Mouse (Mus musculus): ENCODE data around the gene Ddost. TPM values are rescaled to one million over a fixed set of nuclear protein-coding genes. Genes with fewer than 3 reads are reported as not detected.
A peak's percentile ranks its signal among the peaks of the same experiment; 100 is the strongest.

Gene Ddost
- polyA plus RNA-seq, 1 experiment: 204 TPM

DNA sequence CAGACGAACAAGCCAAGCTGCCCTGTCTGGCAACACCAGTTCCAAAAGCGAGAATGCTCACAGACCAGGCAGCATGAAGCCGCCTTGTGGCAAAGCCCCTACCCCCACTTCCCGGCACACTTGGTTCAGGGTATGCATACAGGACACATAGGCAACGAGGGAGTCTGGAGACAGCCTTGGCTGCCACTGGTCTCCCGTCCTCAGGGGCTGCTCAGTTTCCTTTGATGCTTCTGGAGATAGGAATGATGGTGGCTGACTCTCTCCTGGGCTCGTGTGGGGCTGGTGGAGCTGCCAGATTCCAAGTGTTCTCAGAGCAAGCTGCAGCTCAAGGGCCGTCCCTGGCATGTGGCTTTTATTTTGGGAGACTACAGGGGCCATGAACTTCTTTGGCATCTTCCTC lies 36.9 kb downstream of the Ddost start:
- no peaks in the 10 kb centered on the region for H3K36me3 ChIP-seq (ENCODE audit: control insufficient read depth, insufficient read depth)
- TF ChIP-seq USF1 (IDR thresholded peaks at IDR 0.05; ENCODE audit: low read depth): no peak
- no peak for TF ChIP-seq MAX (IDR thresholded peaks at IDR 0.05)
- TF ChIP-seq CEBPB (IDR thresholded peaks at IDR 0.05; ENCODE audit: low read depth): no peak
- no peak for TF ChIP-seq CTCF (IDR thresholded peaks at IDR 0.05; ENCODE audit: control insufficient read depth, insufficient read depth, insufficient read length)
- no peak for TF ChIP-seq MYOG (IDR thresholded peaks at IDR 0.05; ENCODE audit: control insufficient read depth, extremely low read depth, insufficient read length)
- no peak for TF ChIP-seq MYOD1 (IDR thresholded peaks at IDR 0.05; ENCODE audit: control insufficient read depth, insufficient read length, low read depth)
- no peak for TF ChIP-seq FOSL1 (IDR thresholded peaks at IDR 0.05; ENCODE audit: insufficient read depth, low read length, poor library complexity, severe bottlenecking)
- no peaks in the 10 kb centered on the region for H3K79me2 ChIP-seq (ENCODE audit: control insufficient read depth, insufficient read depth)
- no peaks in the 10 kb centered on the region for H3K27me3 ChIP-seq (ENCODE audit: control insufficient read depth, insufficient read depth, insufficient read length)
- H3ac ChIP-seq (ENCODE audit: control insufficient read depth, insufficient read length, low read depth): no peak overlapping the region
- no peak overlapping the region for H3K4me3 ChIP-seq (ENCODE audit: insufficient read depth, poor library complexity, severe bottlenecking)
- no peaks in the 10 kb centered on the region for H3K79me3 ChIP-seq (ENCODE audit: low read depth)

GRCm38 (mm10) chr4:138342048-138342447 lies 37.5 kb downstream of the Ddost start:
- TF ChIP-seq MAX (IDR thresholded peaks at IDR 0.05) (no peak), CEBPB (IDR thresholded peaks at IDR 0.05; ENCODE audit: low read depth) (no peak), USF1 (IDR thresholded peaks at IDR 0.05; ENCODE audit: low read depth) (no peak), MYOG (IDR thresholded peaks at IDR 0.05; ENCODE audit: control insufficient read depth, extremely low read depth, insufficient read length) (no peak), CTCF (IDR thresholded peaks at IDR 0.05; ENCODE audit: control insufficient read depth, insufficient read depth, insufficient read length) (no peak), MYOD1 (IDR thresholded peaks at IDR 0.05; ENCODE audit: control insufficient read depth, insufficient read length, low read depth) (no peak), FOSL1 (IDR thresholded peaks at IDR 0.05; ENCODE audit: insufficient read depth, low read length, poor library complexity, severe bottlenecking) (no peak)
- Histone ChIP-seq H3K4me3 (ENCODE audit: insufficient read depth, poor library complexity, severe bottlenecking) (no peak overlapping the region), H3K27me3 (ENCODE audit: control insufficient read depth, insufficient read depth, insufficient read length) (no peaks in the 10 kb centered on the region), H3K79me2 (ENCODE audit: control insufficient read depth, insufficient read depth) (no peaks in the 10 kb centered on the region), H3K36me3 (ENCODE audit: control insufficient read depth, insufficient read depth) (no peaks in the 10 kb centered on the region), H3K79me3 (ENCODE audit: low read depth) (no peaks in the 10 kb centered on the region), H3ac (ENCODE audit: control insufficient read depth, insufficient read length, low read depth) (no peak overlapping the region)

GRCm38 (mm10) chr4:138342778-138343177 lies 38.2 kb downstream of the Ddost start:
- Histone ChIP-seq H3K4me3 (ENCODE audit: insufficient read depth, poor library complexity, severe bottlenecking) (no peak overlapping the region), H3K79me3 (ENCODE audit: low read depth) (no peaks in the 10 kb centered on the region), H3K27me3 (ENCODE audit: control insufficient read depth, insufficient read depth, insufficient read length) (no peaks in the 10 kb centered on the region), H3K79me2 (ENCODE audit: control insufficient read depth, insufficient read depth) (no peaks in the 10 kb centered on the region), H3ac (ENCODE audit: control insufficient read depth, insufficient read length, low read depth) (peak overlapping the region; percentile 35), H3K36me3 (ENCODE audit: control insufficient read depth, insufficient read depth) (no peaks in the 10 kb centered on the region)
- TF ChIP-seq MYOD1 (IDR thresholded peaks at IDR 0.05; ENCODE audit: control insufficient read depth, insufficient read length, low read depth): no peak
- no peak for TF ChIP-seq MAX (IDR thresholded peaks at IDR 0.05)
- TF ChIP-seq USF1 (IDR thresholded peaks at IDR 0.05; ENCODE audit: low read depth): no peak
- no peak for TF ChIP-seq CEBPB (IDR thresholded peaks at IDR 0.05; ENCODE audit: low read depth)
- no peak for TF ChIP-seq FOSL1 (IDR thresholded peaks at IDR 0.05; ENCODE audit: insufficient read depth, low read length, poor library complexity, severe bottlenecking)
- no peak for TF ChIP-seq CTCF (IDR thresholded peaks at IDR 0.05; ENCODE audit: control insufficient read depth, insufficient read depth, insufficient read length)
- TF ChIP-seq MYOG (IDR thresholded peaks at IDR 0.05; ENCODE audit: control insufficient read depth, extremely low read depth, insufficient read length): no peak

GRCm38 (mm10) chr4:138343341-138343837 lies 38.9 kb downstream of the Ddost start:
- no peak overlapping the region for H3K4me3 ChIP-seq (ENCODE audit: insufficient read depth, poor library complexity, severe bottlenecking)
- H3ac ChIP-seq (ENCODE audit: control insufficient read depth, insufficient read length, low read depth): no peak overlapping the region
- no peaks in the 10 kb centered on the region for H3K27me3 ChIP-seq (ENCODE audit: control insufficient read depth, insufficient read depth, insufficient read length)
- no peaks in the 10 kb centered on the region for H3K79me3 ChIP-seq (ENCODE audit: low read depth)
- no peaks in the 10 kb centered on the region for H3K79me2 ChIP-seq (ENCODE audit: control insufficient read depth, insufficient read depth)
- no peak for TF ChIP-seq USF1 (IDR thresholded peaks at IDR 0.05; ENCODE audit: low read depth)
- no peak for TF ChIP-seq MYOD1 (IDR thresholded peaks at IDR 0.05; ENCODE audit: control insufficient read depth, insufficient read length, low read depth)
- TF ChIP-seq FOSL1 (IDR thresholded peaks at IDR 0.05; ENCODE audit: insufficient read depth, low read length, poor library complexity, severe bottlenecking): no peak
- TF ChIP-seq CEBPB (IDR thresholded peaks at IDR 0.05; ENCODE audit: low read depth): no peak
- no peak for TF ChIP-seq MAX (IDR thresholded peaks at IDR 0.05)
- no peak for TF ChIP-seq MYOG (IDR thresholded peaks at IDR 0.05; ENCODE audit: control insufficient read depth, extremely low read depth, insufficient read length)
- no peak for TF ChIP-seq CTCF (IDR thresholded peaks at IDR 0.05; ENCODE audit: control insufficient read depth, insufficient read depth, insufficient read length)
- no peaks in the 10 kb centered on the region for H3K36me3 ChIP-seq (ENCODE audit: control insufficient read depth, insufficient read depth)

GRCm38 (mm10) chr4:138344891-138345545 lies 40.5 kb downstream of the Ddost start:
- H3K27me3 ChIP-seq (ENCODE audit: control insufficient read depth, insufficient read depth, insufficient read length): no peaks in the 10 kb centered on the region
- no peaks in the 10 kb centered on the region for H3K79me3 ChIP-seq (ENCODE audit: low read depth)
- H3K79me2 ChIP-seq (ENCODE audit: control insufficient read depth, insufficient read depth): no peaks in the 10 kb centered on the region
- TF ChIP-seq USF1 (IDR thresholded peaks at IDR 0.05; ENCODE audit: low read depth) (peak; percentile 54), CTCF (IDR thresholded peaks at IDR 0.05; ENCODE audit: control insufficient read depth, insufficient read depth, insufficient read length) (no peak), MAX (IDR thresholded peaks at IDR 0.05) (peak; percentile 77), FOSL1 (IDR thresholded peaks at IDR 0.05; ENCODE audit: insufficient read depth, low read length, poor library complexity, severe bottlenecking) (peak; percentile 23)
- no peak overlapping the region for H3ac ChIP-seq (ENCODE audit: control insufficient read depth, insufficient read length, low read depth)
- no peak overlapping the region for H3K4me3 ChIP-seq (ENCODE audit: insufficient read depth, poor library complexity, severe bottlenecking)
- H3K36me3 ChIP-seq (ENCODE audit: control insufficient read depth, insufficient read depth): no peaks in the 10 kb centered on the region

All from C2C12 (cell line).